In the genomic region with DNA sequence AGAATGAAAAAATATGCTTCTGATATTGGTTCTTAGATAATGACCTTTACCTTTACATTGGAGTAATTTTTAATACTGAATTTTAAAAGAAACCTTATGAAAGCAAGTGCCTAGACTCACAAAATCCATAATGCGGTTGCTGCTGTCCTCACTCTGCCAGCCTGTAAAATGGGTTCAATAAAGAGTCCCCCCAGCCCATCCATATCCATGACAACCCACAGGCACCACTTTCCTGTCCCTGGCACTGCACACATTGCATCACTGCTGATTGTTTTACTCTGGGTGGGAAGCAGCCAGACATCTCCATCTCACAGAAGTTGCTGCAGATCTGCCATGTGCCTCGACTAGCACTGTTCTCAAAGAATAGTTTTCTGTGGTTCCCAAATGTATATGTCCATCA, we compare ENCODE assay signal across 28 mouse cellular contexts.
DNase-seq lines count a peak whose midpoint lies in the region; ATAC-seq and TF ChIP-seq lines count a peak whose summit lies in the region.
"Had no signal": no experiment of that assay in that cellular context is flagged by ENCODE, and none has a peak within 500 bp of the region (broad histone marks: within the 10 kb centered on the region; RNA-seq: fewer than 3 reads in every experiment).

No protein-coding gene starts in this region.

- H3K4me3 ChIP-seq in heart, embryonic 13.5 days = no peak overlapping the region
- H3K4me3 ChIP-seq in heart, adult 2 months = no peak overlapping the region
- no peak overlapping the region for H3K4me3 ChIP-seq in midbrain, embryonic 11.5 days (ENCODE audit: low read depth, low read length)
- no peak overlapping the region for H3K4me3 ChIP-seq in midbrain, embryonic 14.5 days (replicated peaks; ENCODE audit: low read depth, low read length)
- H3K4me3 ChIP-seq in limb, embryonic 11.5 days (ENCODE audit: low read depth, low read length) = no peak overlapping the region
- H3K4me3 ChIP-seq in forebrain, embryonic 14.5 days (ENCODE audit: low read depth, low read length) = no peak overlapping the region
- H3K4me3 ChIP-seq: forebrain, embryonic 13.5 days; heart, embryonic 10.5 days; hindbrain, embryonic 12.5 days; liver, embryonic 15.5 days had no signal

- H3K27ac ChIP-seq in heart, embryonic 13.5 days (replicated peaks) = peak overlapping the region; percentile 58; the same call in 1 of the 2 replicates
- no peak overlapping the region for H3K27ac ChIP-seq in heart, adult 2 months
- H3K27ac ChIP-seq in midbrain, embryonic 11.5 days (ENCODE audit: low read depth, low read length) = no peak overlapping the region
- no peak overlapping the region for H3K27ac ChIP-seq in midbrain, embryonic 14.5 days (replicated peaks; ENCODE audit: low read depth, low read length)
- H3K27ac ChIP-seq in limb, embryonic 11.5 days (replicated peaks; ENCODE audit: low read depth, low read length) = peak overlapping the region; percentile 74; the same call in 1 of the 2 replicates
- H3K27ac ChIP-seq in forebrain, embryonic 14.5 days (ENCODE audit: low read depth, low read length) = no peak overlapping the region
- H3K27ac ChIP-seq: forebrain, embryonic 13.5 days; heart, embryonic 10.5 days; liver, embryonic 15.5 days had no signal

- no peak for TF ChIP-seq EP300 in heart, adult 2 months (IDR thresholded peaks at IDR 0.05; ENCODE audit: insufficient read depth, low read depth, low read length)

- peaks cover 47% of the 10 kb centered on the region for H3K4me1 ChIP-seq in heart, embryonic 13.5 days
- H3K4me1 ChIP-seq in heart, adult 2 months (ENCODE audit: control insufficient read depth, insufficient read depth, low read length) = no peaks in the 10 kb centered on the region
- no peaks in the 10 kb centered on the region for H3K4me1 ChIP-seq in midbrain, embryonic 11.5 days (ENCODE audit: control insufficient read depth, insufficient read depth, low read length)
- no peaks in the 10 kb centered on the region for H3K4me1 ChIP-seq in midbrain, embryonic 14.5 days (ENCODE audit: control insufficient read depth, insufficient read depth, low read length)
- peaks cover 17% of the 10 kb centered on the region for H3K4me1 ChIP-seq in limb, embryonic 11.5 days (ENCODE audit: control insufficient read depth, insufficient read depth, low read length)
- H3K4me1 ChIP-seq in forebrain, embryonic 14.5 days (ENCODE audit: control insufficient read depth, insufficient read depth, low read length) = peaks cover 19% of the 10 kb centered on the region
- H3K4me1 ChIP-seq: liver, embryonic 15.5 days had no signal

- no peak for TF ChIP-seq POLR2A in heart, adult 2 months (IDR thresholded peaks at IDR 0.05; ENCODE audit: insufficient read depth, low read depth, low read length)

- no peak for ATAC-seq in heart, embryonic 13.5 days (ENCODE audit: extremely low read depth, insufficient number of reproducible peaks, low FRiP score, low TSS enrichment)
- ATAC-seq in midbrain, embryonic 11.5 days (ENCODE audit: low FRiP score) = no peak
- no peak for ATAC-seq in midbrain, embryonic 14.5 days (ENCODE audit: low FRiP score, low TSS enrichment)
- no peak for ATAC-seq in limb, embryonic 11.5 days (ENCODE audit: insufficient number of reproducible peaks, low FRiP score, low TSS enrichment, low read depth)
- no peak for ATAC-seq in forebrain, embryonic 14.5 days
- ATAC-seq: forebrain, embryonic 13.5 days; intestine, postnatal 0 days; midbrain, embryonic 16.5 days; Patski had no signal

- intact Hi-C loops in heart, adult 2 months (cut with DNase I) = no loop called here

- no peak for DNase-seq in heart, adult 2 months
- peak; percentile 64 for DNase-seq in midbrain, embryonic 11.5 days (ENCODE audit: low spot score, missing footprints)
- no peak for DNase-seq in midbrain, embryonic 14.5 days
- DNase-seq in limb, embryonic 11.5 days (ENCODE audit: low spot score) = no peak
- no peak for DNase-seq in forebrain, embryonic 14.5 days (ENCODE audit: low spot score)
- DNase-seq in thymus, postnatal 25 days = no peak
- DNase-seq: adrenal gland, postnatal 10 days; cerebellum, adult 11 months; cerebellum, adult 9-10 months; cerebellum, postnatal 36 days; embryo, embryonic 11 days; heart, postnatal 36 days; kidney, adult 9 months; kidney, postnatal 10 days; lung, postnatal 14 days; right cerebral cortex, adult 18-20 months; spleen, adult 18-20 months; thymus, adult 2 months; thymus, postnatal 4 days had no signal

- no peak overlapping the region for H3K4me2 ChIP-seq in heart, embryonic 13.5 days
- H3K4me2 ChIP-seq in midbrain, embryonic 11.5 days = no peak overlapping the region
- no peak overlapping the region for H3K4me2 ChIP-seq in midbrain, embryonic 14.5 days (ENCODE audit: low read length)
- no peak overlapping the region for H3K4me2 ChIP-seq in limb, embryonic 11.5 days (ENCODE audit: low read depth, severe bottlenecking)
- H3K4me2 ChIP-seq in forebrain, embryonic 14.5 days (ENCODE audit: low read length) = no peak overlapping the region
- H3K4me2 ChIP-seq: forebrain, embryonic 13.5 days; hindbrain, embryonic 12.5 days; liver, embryonic 15.5 days; lung, embryonic 14.5 days had no signal

- H3K36me3 ChIP-seq in heart, embryonic 13.5 days = no peaks in the 10 kb centered on the region
- no peaks in the 10 kb centered on the region for H3K36me3 ChIP-seq in heart, adult 2 months (ENCODE audit: control insufficient read depth, insufficient read depth, low read length)
- H3K36me3 ChIP-seq in midbrain, embryonic 11.5 days (ENCODE audit: control insufficient read depth, insufficient read depth, low read length) = no peaks in the 10 kb centered on the region
- no peaks in the 10 kb centered on the region for H3K36me3 ChIP-seq in midbrain, embryonic 14.5 days (ENCODE audit: control insufficient read depth, insufficient read depth, low read length)
- H3K36me3 ChIP-seq in limb, embryonic 11.5 days (ENCODE audit: control insufficient read depth, insufficient read depth, low read length) = no peaks in the 10 kb centered on the region
- no peaks in the 10 kb centered on the region for H3K36me3 ChIP-seq in forebrain, embryonic 14.5 days (ENCODE audit: control insufficient read depth, insufficient read depth, low read length)
- H3K36me3 ChIP-seq: heart, embryonic 10.5 days; hindbrain, embryonic 12.5 days; liver, embryonic 15.5 days had no signal

- WGBS in heart, embryonic 13.5 days = 80% methylated on average over 2 of the region's 2 CpGs
- WGBS in heart, adult 2 months = 79% methylated on average over 2 of the region's 2 CpGs
- 87% methylated on average over 2 of the region's 2 CpGs for WGBS in midbrain, embryonic 11.5 days
- 87% methylated on average over 2 of the region's 2 CpGs for WGBS in midbrain, embryonic 14.5 days
- WGBS in limb, embryonic 11.5 days = 92% methylated on average over 2 of the region's 2 CpGs
- WGBS in forebrain, embryonic 14.5 days = 82% methylated on average over 2 of the region's 2 CpGs

- H3K27me3 ChIP-seq in heart, embryonic 13.5 days (replicated peaks) = no peaks in the 10 kb centered on the region
- H3K27me3 ChIP-seq in heart, adult 2 months (ENCODE audit: control insufficient read depth, insufficient read depth, low read length) = no peaks in the 10 kb centered on the region
- no peaks in the 10 kb centered on the region for H3K27me3 ChIP-seq in midbrain, embryonic 11.5 days (ENCODE audit: control insufficient read depth, insufficient read depth, low read length)
- H3K27me3 ChIP-seq in midbrain, embryonic 14.5 days (ENCODE audit: control insufficient read depth, insufficient read depth, low read length) = no peaks in the 10 kb centered on the region
- H3K27me3 ChIP-seq in limb, embryonic 11.5 days (ENCODE audit: control insufficient read depth, insufficient read depth, low read length) = no peaks in the 10 kb centered on the region
- no peaks in the 10 kb centered on the region for H3K27me3 ChIP-seq in forebrain, embryonic 14.5 days (replicated peaks; ENCODE audit: control insufficient read depth, insufficient read depth, low read length)
- H3K27me3 ChIP-seq: forebrain, embryonic 13.5 days; hindbrain, embryonic 12.5 days; liver, embryonic 15.5 days had no signal

- no peak overlapping the region for H3K9ac ChIP-seq in heart, embryonic 13.5 days
- H3K9ac ChIP-seq in heart, adult 2 months (ENCODE audit: low read depth, low read length) = no peak overlapping the region
- H3K9ac ChIP-seq in midbrain, embryonic 11.5 days (ENCODE audit: low read length) = no peak overlapping the region
- H3K9ac ChIP-seq in midbrain, embryonic 14.5 days (replicated peaks; ENCODE audit: low read length) = no peak overlapping the region
- no peak overlapping the region for H3K9ac ChIP-seq in limb, embryonic 11.5 days (ENCODE audit: low read length)
- H3K9ac ChIP-seq in forebrain, embryonic 14.5 days (ENCODE audit: low read length) = no peak overlapping the region
- H3K9ac ChIP-seq: forebrain, embryonic 13.5 days; hindbrain, embryonic 12.5 days; liver, embryonic 15.5 days; lung, embryonic 14.5 days had no signal

- H3K79me2 ChIP-seq in heart, adult 2 months (replicated peaks; ENCODE audit: control insufficient read depth, insufficient read depth, low read length) = no peaks in the 10 kb centered on the region

- TF ChIP-seq CTCF in heart, adult 2 months (IDR thresholded peaks at IDR 0.05) = no peak

- no peaks in the 10 kb centered on the region for H3K9me3 ChIP-seq in heart, embryonic 13.5 days
- H3K9me3 ChIP-seq in midbrain, embryonic 11.5 days (ENCODE audit: control insufficient read depth, low read length) = no peaks in the 10 kb centered on the region
- no peaks in the 10 kb centered on the region for H3K9me3 ChIP-seq in midbrain, embryonic 14.5 days (ENCODE audit: control insufficient read depth, low read length)
- no peaks in the 10 kb centered on the region for H3K9me3 ChIP-seq in limb, embryonic 11.5 days (ENCODE audit: control insufficient read depth, low read length)
- H3K9me3 ChIP-seq in forebrain, embryonic 14.5 days (replicated peaks; ENCODE audit: control insufficient read depth, low read length) = no peaks in the 10 kb centered on the region
- H3K9me3 ChIP-seq: forebrain, embryonic 13.5 days; heart, embryonic 10.5 days; hindbrain, embryonic 12.5 days; liver, embryonic 15.5 days had no signal

Comparison
In these comparisons a context has a peak if more than half of its experiments do, and no peak if none do; other contexts are left out.
1. H3K27ac ChIP-seq: peak in heart, embryonic 13.5 days (single experiment) and limb, embryonic 11.5 days (single experiment); none in heart, adult 2 months (single experiment), midbrain, embryonic 11.5 days (single experiment), midbrain, embryonic 14.5 days (single experiment) and forebrain, embryonic 14.5 days (single experiment).